Mouse (Mus musculus): ENCODE results near the gene Rasgrp3. TPM values are rescaled to one million over a fixed set of nuclear protein-coding genes. Genes with fewer than 3 reads are reported as not detected.

Gene Rasgrp3
- 5.7 and 6.0 TPM in 2 replicates for polyA plus RNA-seq (2015; fragmentation: Nextera tagmentation; extraction: Ambion mirVana)

- Histone ChIP-seq H3K4me2 (ENCODE audit: low read length) (no peak within 1 kb of the TSS), H3K4me3 (ENCODE audit: low read depth, low read length) (no peak within 1 kb of the TSS; the same call in 1 of the 2 replicates), H3K4me1 (ENCODE audit: control insufficient read depth, insufficient read depth, low read length) (no peaks in the 10 kb centered on the region), H3K9ac (ENCODE audit: low read depth, low read length) (no peak within 1 kb of the TSS), H3K27me3 (ENCODE audit: control insufficient read depth, insufficient read depth, low read depth, low read length) (no peaks in the 10 kb centered on the region), H3K27ac (ENCODE audit: low read length) (no peak within 1 kb of the TSS), H3K9me3 (replicated peaks; ENCODE audit: control insufficient read depth, low read length, poor library complexity, severe bottlenecking) (no peaks in the 10 kb centered on the region), H3K36me3 (ENCODE audit: control insufficient read depth, insufficient read depth, low read length) (no peaks in the 10 kb centered on the region)
- no peak for ATAC-seq
- 72% methylated on average over 6 of the region's 6 CpGs for WGBS
Measured at GRCm38 (mm10) chr17:75435599-75435998, at the start of gene Rasgrp3. Gene Rasgrp3, plus strand, starts transcription at chr17:75435896.

- H3K4me3 ChIP-seq (ENCODE audit: low read depth, low read length) = no peak overlapping the region
- H3K4me2 ChIP-seq (ENCODE audit: low read length) = no peak overlapping the region
- no peaks in the 10 kb centered on the region for H3K36me3 ChIP-seq (ENCODE audit: control insufficient read depth, insufficient read depth, low read length)
- H3K27ac ChIP-seq (ENCODE audit: low read length) = no peak overlapping the region
- H3K27me3 ChIP-seq (ENCODE audit: control insufficient read depth, insufficient read depth, low read depth, low read length) = no peaks in the 10 kb centered on the region
- H3K4me1 ChIP-seq (ENCODE audit: control insufficient read depth, insufficient read depth, low read length) = no peaks in the 10 kb centered on the region
- ATAC-seq = no peak
- no peak overlapping the region for H3K9ac ChIP-seq (ENCODE audit: low read depth, low read length)
- WGBS = 80% methylated on average over 4 of the region's 4 CpGs
- no peaks in the 10 kb centered on the region for H3K9me3 ChIP-seq (replicated peaks; ENCODE audit: control insufficient read depth, low read length, poor library complexity, severe bottlenecking)
Measured at GRCm38 (mm10) chr17:75388402-75388801, 47.3 kb upstream of the Rasgrp3 start.

GRCm38 (mm10) chr17:75390142-75390541, 45.6 kb upstream of the Rasgrp3 start:
- Histone ChIP-seq H3K27ac (ENCODE audit: low read length) (no peak overlapping the region), H3K4me1 (ENCODE audit: control insufficient read depth, insufficient read depth, low read length) (no peaks in the 10 kb centered on the region), H3K36me3 (ENCODE audit: control insufficient read depth, insufficient read depth, low read length) (no peaks in the 10 kb centered on the region), H3K27me3 (ENCODE audit: control insufficient read depth, insufficient read depth, low read depth, low read length) (no peaks in the 10 kb centered on the region), H3K9me3 (replicated peaks; ENCODE audit: control insufficient read depth, low read length, poor library complexity, severe bottlenecking) (no peaks in the 10 kb centered on the region), H3K4me2 (ENCODE audit: low read length) (no peak overlapping the region), H3K4me3 (ENCODE audit: low read depth, low read length) (no peak overlapping the region), H3K9ac (ENCODE audit: low read depth, low read length) (no peak overlapping the region)
- no peak for ATAC-seq
- WGBS = 76% methylated on average over 10 of the region's 10 CpGs

GRCm38 (mm10) chr17:75391429-75392192, 44.1 kb upstream of the Rasgrp3 start:
- Histone ChIP-seq H3K4me3 (ENCODE audit: low read depth, low read length) (no peak overlapping the region), H3K4me2 (ENCODE audit: low read length) (no peak overlapping the region), H3K9me3 (replicated peaks; ENCODE audit: control insufficient read depth, low read length, poor library complexity, severe bottlenecking) (no peaks in the 10 kb centered on the region), H3K4me1 (ENCODE audit: control insufficient read depth, insufficient read depth, low read length) (no peaks in the 10 kb centered on the region), H3K27ac (ENCODE audit: low read length) (no peak overlapping the region), H3K27me3 (ENCODE audit: control insufficient read depth, insufficient read depth, low read depth, low read length) (no peaks in the 10 kb centered on the region), H3K9ac (ENCODE audit: low read depth, low read length) (no peak overlapping the region), H3K36me3 (ENCODE audit: control insufficient read depth, insufficient read depth, low read length) (no peaks in the 10 kb centered on the region)
- 89% methylated on average over 6 of the region's 6 CpGs for WGBS
- ATAC-seq = no peak

- Histone ChIP-seq H3K4me2 (ENCODE audit: low read length) (no peak overlapping the region), H3K27ac (ENCODE audit: low read length) (no peak overlapping the region), H3K9me3 (replicated peaks; ENCODE audit: control insufficient read depth, low read length, poor library complexity, severe bottlenecking) (no peaks in the 10 kb centered on the region), H3K27me3 (ENCODE audit: control insufficient read depth, insufficient read depth, low read depth, low read length) (no peaks in the 10 kb centered on the region), H3K4me3 (ENCODE audit: low read depth, low read length) (no peak overlapping the region), H3K36me3 (ENCODE audit: control insufficient read depth, insufficient read depth, low read length) (no peaks in the 10 kb centered on the region), H3K9ac (ENCODE audit: low read depth, low read length) (no peak overlapping the region), H3K4me1 (ENCODE audit: control insufficient read depth, insufficient read depth, low read length) (no peaks in the 10 kb centered on the region)
- no peak for ATAC-seq
- WGBS = 31% methylated on average over 4 of the region's 4 CpGs
Measured at GRCm38 (mm10) chr17:75406405-75406804, 29.3 kb upstream of the Rasgrp3 start.

- H3K9ac ChIP-seq (ENCODE audit: low read depth, low read length) = no peak overlapping the region
- H3K27ac ChIP-seq (ENCODE audit: low read length) = no peak overlapping the region
- H3K27me3 ChIP-seq (ENCODE audit: control insufficient read depth, insufficient read depth, low read depth, low read length) = no peaks in the 10 kb centered on the region
- WGBS = 91% methylated on average over 3 of the region's 3 CpGs
- H3K4me1 ChIP-seq (ENCODE audit: control insufficient read depth, insufficient read depth, low read length) = no peaks in the 10 kb centered on the region
- H3K9me3 ChIP-seq (replicated peaks; ENCODE audit: control insufficient read depth, low read length, poor library complexity, severe bottlenecking) = no peaks in the 10 kb centered on the region
- no peak overlapping the region for H3K4me3 ChIP-seq (ENCODE audit: low read depth, low read length)
- H3K36me3 ChIP-seq (ENCODE audit: control insufficient read depth, insufficient read depth, low read length) = no peaks in the 10 kb centered on the region
- no peak for ATAC-seq
- no peak overlapping the region for H3K4me2 ChIP-seq (ENCODE audit: low read length)
Measured at GRCm38 (mm10) chr17:75416861-75417260, 18.8 kb upstream of the Rasgrp3 start.

GRCm38 (mm10) chr17:75434152-75434551, 1.5 kb upstream of the Rasgrp3 start:
- H3K27me3 ChIP-seq (ENCODE audit: control insufficient read depth, insufficient read depth, low read depth, low read length) = no peaks in the 10 kb centered on the region
- no peak overlapping the region for H3K27ac ChIP-seq (ENCODE audit: low read length)
- WGBS = 92% methylated on average over 2 of the region's 2 CpGs
- H3K4me3 ChIP-seq (ENCODE audit: low read depth, low read length) = no peak overlapping the region
- no peak overlapping the region for H3K4me2 ChIP-seq (ENCODE audit: low read length)
- H3K36me3 ChIP-seq (ENCODE audit: control insufficient read depth, insufficient read depth, low read length) = no peaks in the 10 kb centered on the region
- no peaks in the 10 kb centered on the region for H3K9me3 ChIP-seq (replicated peaks; ENCODE audit: control insufficient read depth, low read length, poor library complexity, severe bottlenecking)
- H3K4me1 ChIP-seq (ENCODE audit: control insufficient read depth, insufficient read depth, low read length) = no peaks in the 10 kb centered on the region
- ATAC-seq = no peak
- H3K9ac ChIP-seq (ENCODE audit: low read depth, low read length) = no peak overlapping the region

- Histone ChIP-seq H3K36me3 (ENCODE audit: control insufficient read depth, insufficient read depth, low read length) (no peaks in the 10 kb centered on the region), H3K4me3 (ENCODE audit: low read depth, low read length) (no peak overlapping the region), H3K9me3 (replicated peaks; ENCODE audit: control insufficient read depth, low read length, poor library complexity, severe bottlenecking) (no peaks in the 10 kb centered on the region), H3K4me1 (ENCODE audit: control insufficient read depth, insufficient read depth, low read length) (no peaks in the 10 kb centered on the region), H3K27ac (ENCODE audit: low read length) (no peak overlapping the region), H3K9ac (ENCODE audit: low read depth, low read length) (no peak overlapping the region), H3K27me3 (ENCODE audit: control insufficient read depth, insufficient read depth, low read depth, low read length) (no peaks in the 10 kb centered on the region), H3K4me2 (ENCODE audit: low read length) (no peak overlapping the region)
- ATAC-seq = no peak
- 77% methylated on average over 3 of the region's 3 CpGs for WGBS
Measured at GRCm38 (mm10) chr17:75434871-75435270, 825 bp upstream of the Rasgrp3 start.

GRCm38 (mm10) chr17:75436095-75436494, 399 bp downstream of the Rasgrp3 start:
- no peaks in the 10 kb centered on the region for H3K9me3 ChIP-seq (replicated peaks; ENCODE audit: control insufficient read depth, low read length, poor library complexity, severe bottlenecking)
- no peak for ATAC-seq
- no peak overlapping the region for H3K9ac ChIP-seq (ENCODE audit: low read depth, low read length)
- no peak overlapping the region; the same call in 1 of the 2 replicates for H3K4me3 ChIP-seq (ENCODE audit: low read depth, low read length)
- H3K27ac ChIP-seq (ENCODE audit: low read length) = no peak overlapping the region
- H3K27me3 ChIP-seq (ENCODE audit: control insufficient read depth, insufficient read depth, low read depth, low read length) = no peaks in the 10 kb centered on the region
- no peak overlapping the region for H3K4me2 ChIP-seq (ENCODE audit: low read length)
- H3K36me3 ChIP-seq (ENCODE audit: control insufficient read depth, insufficient read depth, low read length) = no peaks in the 10 kb centered on the region
- 86% methylated on average over 8 of the region's 8 CpGs for WGBS
- 0 out of 2 replicates have a peak, but pooled peaks cover under 1% of the 10 kb centered on the region for H3K4me1 ChIP-seq (ENCODE audit: control insufficient read depth, insufficient read depth, low read length)

All from midbrain, embryonic 16.5 days (tissue).